Mouse (Mus musculus) hindbrain, embryonic 14.5 days (tissue): ENCODE measurements around the gene Hdac6. TPM values are rescaled to one million over a fixed set of nuclear protein-coding genes. Genes with fewer than 3 reads are reported as not detected.
A peak's percentile ranks its signal among the peaks of the same experiment; 100 is the strongest.

ENCODE experiments used
- ATAC-seq: fragments of 200-750 bp; cut with Nextera tagmentation; 2 replicates; pipeline ENCODE4 v1.8.0; 2017; ENCODE audit warnings: moderate number of reproducible peaks, mild to moderate bottlenecking, moderate TSS enrichment, moderate library complexity; ENCODE audit not compliant: low FRiP score
- DNase-seq: peaks from one replicate; pipeline ENCODE4 v3.0.0-alpha.2; 2015; ENCODE audit warnings: low spot score
- H3K27ac ChIP-seq: fragments of 300-500 bp; sonication (generic); 2 replicates; pipeline ENCODE4 v1.5.1; 2014; ENCODE audit warnings: mild to moderate bottlenecking, moderate library complexity
- H3K27me3 ChIP-seq: fragments of 300-500 bp; sonication (generic); 2 replicates; pipeline ENCODE4 v1.6.1; 2014; ENCODE audit warnings: mild to moderate bottlenecking, low read length, mixed read lengths; ENCODE audit not compliant: control insufficient read depth, insufficient read depth
- H3K36me3 ChIP-seq: fragments of 300-500 bp; sonication (generic); replicated peaks from 2 replicates; pipeline ENCODE4 v1.6.1; 2014; ENCODE audit not compliant: control insufficient read depth, insufficient read depth
- H3K4me1 ChIP-seq: fragments of 300-500 bp; sonication (generic); replicated peaks from 2 replicates; pipeline ENCODE4 v1.6.1; 2014; ENCODE audit warnings: antibody characterized with exemption, low read length, mixed read lengths; ENCODE audit not compliant: control insufficient read depth, insufficient read depth
- H3K4me2 ChIP-seq: fragments of 300-500 bp; sonication (generic); replicated peaks from 2 replicates; pipeline ENCODE4 v1.6.1; 2014; ENCODE audit warnings: mild to moderate bottlenecking, moderate library complexity
- H3K4me3 ChIP-seq: fragments of 300-500 bp; sonication (generic); replicated peaks from 2 replicates; pipeline ENCODE4 v1.5.1; 2014; ENCODE audit warnings: mild to moderate bottlenecking, low read length
- H3K9ac ChIP-seq: fragments of 300-500 bp; sonication (generic); 2 replicates; pipeline ENCODE4 v1.6.1; 2014
- H3K9me3 ChIP-seq: fragments of 300-500 bp; sonication (generic); 2 replicates; pipeline ENCODE4 v1.6.1; 2016; ENCODE audit warnings: low read length; ENCODE audit not compliant: control insufficient read depth
- WGBS: fragments of 180-500 bp; shearing (Covaris S2); extraction: QIAGEN DNeasy Blood & Tissue Kit; methylation state at CpG from one replicate; pipeline ENCODE4 v1.1.7; 2014; 5-methylcytosine and 5-hydroxymethylcytosine counted together
- polyA plus RNA-seq: library from polyadenylated mRNA; unstranded; fragments of >200 nt; fragmentation: Nextera tagmentation; extraction: Ambion mirVana; gene quantifications from 2 replicates; pipeline ENCODE4 v1.2.1, GENCODE M21; 2014

The Hdac6 gene
- polyA plus RNA-seq, 1 experiment from 2014 or later, result 59.7 TPM

- H3K4me2 ChIP-seq, result no peak overlapping the region
- ATAC-seq (no peak), DNase-seq (no peak)
- WGBS, result 79% methylated on average over 4 of the region's 4 CpGs
- H3K27ac ChIP-seq, result no peak overlapping the region
- no peaks in the 10 kb centered on the region for H3K27me3 ChIP-seq
- no peaks in the 10 kb centered on the region for H3K36me3 ChIP-seq
- no peaks in the 10 kb centered on the region for H3K9me3 ChIP-seq
- H3K9ac ChIP-seq, result no peak overlapping the region
- no peak overlapping the region for H3K4me3 ChIP-seq
- no peaks in the 10 kb centered on the region for H3K4me1 ChIP-seq
These were observed 18.5 kb upstream of the Hdac6 start for GRCm38 (mm10) chrX:7966161-7966560.

DNA sequence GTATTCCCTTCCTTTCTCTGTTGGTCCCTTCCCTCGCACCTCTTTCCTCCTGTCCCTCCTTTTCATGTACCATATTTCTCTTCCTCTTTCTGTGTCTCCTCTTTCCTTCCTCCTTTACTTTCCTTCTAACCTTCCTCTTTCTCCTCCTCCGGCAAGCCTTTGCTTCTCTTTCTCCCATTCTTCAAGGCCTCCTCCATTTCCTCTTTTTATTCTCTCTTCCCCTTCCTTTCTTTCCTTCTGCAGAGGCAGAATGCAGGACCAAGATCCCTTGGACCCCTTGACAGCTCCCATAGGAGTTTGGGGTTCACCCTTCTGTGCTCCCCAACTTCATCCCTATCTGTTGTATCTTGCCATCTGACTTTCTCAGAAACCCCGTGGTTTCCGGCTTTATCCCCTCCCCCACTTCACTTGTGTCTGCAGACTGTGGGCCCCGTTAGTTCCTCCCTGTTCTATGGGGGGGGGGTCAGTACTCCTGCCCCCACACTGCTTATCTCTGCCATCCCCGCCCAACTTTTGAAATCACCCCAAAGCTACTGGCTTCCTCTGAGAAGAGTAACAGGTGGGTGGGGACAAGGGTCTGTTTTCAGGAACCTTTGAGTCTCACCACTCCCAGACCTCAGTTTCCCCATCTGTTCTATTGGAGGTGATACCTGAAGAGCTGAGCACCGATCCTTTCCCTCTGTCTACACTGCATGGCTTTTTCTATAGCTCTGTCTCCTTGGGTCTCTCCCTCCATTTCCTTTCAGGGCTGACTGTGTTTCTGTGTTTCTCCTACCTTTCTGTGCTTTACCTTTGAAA lies 16.3 kb upstream of the Hdac6 start:
- ATAC-seq, result no peak
- H3K36me3 ChIP-seq, result no peaks in the 10 kb centered on the region
- 83% methylated on average over 7 of the region's 7 CpGs for WGBS
- no peak overlapping the region for H3K9ac ChIP-seq
- no peak overlapping the region for H3K4me2 ChIP-seq
- H3K27me3 ChIP-seq, result no peaks in the 10 kb centered on the region
- no peaks in the 10 kb centered on the region for H3K4me1 ChIP-seq
- no peaks in the 10 kb centered on the region for H3K9me3 ChIP-seq
- no peak for DNase-seq
- H3K4me3 ChIP-seq, result no peak overlapping the region
- no peak overlapping the region for H3K27ac ChIP-seq

DNA sequence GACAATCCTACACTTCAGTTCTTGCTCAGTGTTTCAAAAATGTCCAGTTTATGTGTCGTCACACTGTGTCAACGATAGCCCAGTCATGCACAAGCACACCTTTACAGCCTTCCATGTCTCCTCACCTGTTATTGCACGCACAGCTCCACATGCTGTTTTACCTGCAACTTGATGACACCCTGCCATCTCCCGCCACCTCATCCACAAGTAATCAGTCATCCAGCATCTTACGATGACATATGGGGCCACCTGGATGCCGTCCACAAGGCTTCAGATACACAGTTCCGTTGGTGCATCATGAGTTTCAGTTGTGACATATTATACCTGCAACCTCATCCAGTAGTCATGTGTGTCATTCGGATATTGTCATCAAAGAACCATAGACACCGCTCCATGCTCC lies 11.2 kb upstream of the Hdac6 start:
- H3K36me3 ChIP-seq, result no peaks in the 10 kb centered on the region
- DNase-seq (no peak), ATAC-seq (no peak)
- no peaks in the 10 kb centered on the region for H3K4me1 ChIP-seq
- no peak overlapping the region for H3K27ac ChIP-seq
- no peak overlapping the region for H3K4me2 ChIP-seq
- H3K4me3 ChIP-seq, result no peak overlapping the region
- H3K27me3 ChIP-seq, result no peaks in the 10 kb centered on the region
- WGBS, result 91% methylated on average over 9 of the region's 9 CpGs
- H3K9ac ChIP-seq, result no peak overlapping the region
- H3K9me3 ChIP-seq, result no peaks in the 10 kb centered on the region

- Histone ChIP-seq H3K36me3 (no peaks in the 10 kb centered on the region), H3K4me2 (no peak overlapping the region), H3K9me3 (no peaks in the 10 kb centered on the region), H3K27ac (no peak overlapping the region), H3K9ac (no peak overlapping the region), H3K4me1 (no peaks in the 10 kb centered on the region; the same call in 1 of the 2 replicates), H3K4me3 (no peak overlapping the region), H3K27me3 (no peaks in the 10 kb centered on the region)
- ATAC-seq, result no peak
- no peak for DNase-seq
- WGBS, result 83% methylated on average over 7 of the region's 7 CpGs
These were observed 2.4 kb upstream of the Hdac6 start for GRCm38 (mm10) chrX:7950091-7950490.

DNA sequence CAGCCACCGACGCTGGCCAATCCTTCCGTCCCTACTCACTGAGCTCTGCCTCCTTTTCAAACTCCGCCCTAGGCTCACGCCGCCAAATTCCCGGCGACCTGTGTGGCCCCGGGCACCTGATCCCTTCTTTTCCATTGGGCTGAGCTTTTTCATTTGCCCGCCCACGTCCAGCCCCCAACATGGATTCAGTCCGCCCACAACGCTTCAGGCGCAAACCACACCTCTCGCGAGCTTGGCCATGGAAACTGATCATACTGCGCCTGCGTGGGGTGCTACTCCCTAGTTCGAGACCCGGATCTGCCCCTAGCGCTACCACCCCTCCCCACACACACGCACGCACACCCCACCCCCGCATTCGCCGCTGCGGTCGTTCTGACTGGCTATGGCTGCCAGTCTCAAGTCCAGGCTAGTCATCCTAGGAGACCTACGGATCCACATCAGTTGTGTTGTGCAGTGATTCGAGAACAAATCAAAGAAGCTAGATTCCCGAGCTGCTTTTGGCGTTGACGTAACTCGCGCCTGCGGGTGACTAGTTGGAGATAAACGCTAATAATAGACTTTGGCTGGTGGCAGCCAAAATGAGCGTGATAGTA lies 307 bp upstream of the Hdac6 start:
- peak overlapping the region; percentile 79 for H3K27ac ChIP-seq
- H3K36me3 ChIP-seq, result peaks cover 6% of the 10 kb centered on the region
- DNase-seq, result peak; percentile 90
- H3K4me2 ChIP-seq, result peak overlapping the region; percentile 53
- H3K4me1 ChIP-seq, result no peaks in the 10 kb centered on the region; the same call in 1 of the 2 replicates
- ATAC-seq, result peak; percentile 99; the same call in 1 of the 2 replicates
- no peaks in the 10 kb centered on the region for H3K27me3 ChIP-seq
- peak overlapping the region; percentile 52 for H3K9ac ChIP-seq
- 18% methylated on average over 38 of the region's 38 CpGs for WGBS
- H3K9me3 ChIP-seq, result no peaks in the 10 kb centered on the region
- peak overlapping the region; percentile 45 for H3K4me3 ChIP-seq

DNA sequence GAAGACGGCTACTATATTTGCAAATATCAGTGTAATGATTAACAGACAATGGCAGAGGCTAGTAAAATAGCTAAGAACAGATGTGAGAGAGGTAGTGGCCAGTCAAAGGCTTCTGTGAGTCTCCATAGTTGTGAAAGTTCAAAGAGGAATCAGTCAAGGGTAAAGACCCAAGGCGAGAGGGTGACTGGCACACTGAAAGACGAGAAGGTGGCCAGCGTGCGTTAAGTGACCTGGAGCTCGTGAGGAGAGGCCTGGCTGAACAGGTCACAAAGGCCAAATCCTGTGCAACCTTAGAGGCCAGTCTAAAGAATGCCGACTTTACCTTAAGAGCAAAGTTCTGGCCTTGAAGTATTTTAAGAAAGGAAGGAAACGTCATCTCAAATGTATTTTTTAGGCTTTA lies 2.1 kb downstream of the Hdac6 start:
- 78% methylated on average over 8 of the region's 8 CpGs for WGBS
- H3K27me3 ChIP-seq, result no peaks in the 10 kb centered on the region
- no peak overlapping the region for H3K27ac ChIP-seq
- H3K4me3 ChIP-seq, result no peak overlapping the region
- no peak overlapping the region for H3K9ac ChIP-seq
- H3K9me3 ChIP-seq, result no peaks in the 10 kb centered on the region
- no peaks in the 10 kb centered on the region; the same call in 1 of the 2 replicates for H3K4me1 ChIP-seq
- H3K36me3 ChIP-seq, result peaks cover 6% of the 10 kb centered on the region
- DNase-seq, result no peak
- ATAC-seq, result no peak
- no peak overlapping the region for H3K4me2 ChIP-seq

DNA sequence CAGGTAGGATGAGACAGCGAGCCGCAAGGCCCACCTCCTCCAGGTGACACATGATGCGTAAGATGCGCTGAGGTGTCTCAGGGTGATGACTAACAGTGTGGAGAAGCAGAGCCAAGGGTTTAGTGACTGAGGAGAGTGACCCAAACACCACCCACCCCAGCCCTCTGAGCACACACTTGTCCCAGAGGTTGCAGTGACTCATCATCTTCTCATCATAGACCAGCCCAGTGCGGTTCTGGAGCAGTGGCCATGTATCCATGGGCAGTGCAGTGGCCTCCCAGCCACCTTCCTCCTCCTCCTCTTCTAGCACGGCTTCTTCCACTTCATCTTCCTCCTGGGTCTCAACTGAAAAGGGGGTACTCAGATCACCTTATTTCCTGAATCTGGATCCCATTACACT lies 10.0 kb downstream of the Hdac6 start:
- no peaks in the 10 kb centered on the region for H3K9me3 ChIP-seq
- no peaks in the 10 kb centered on the region for H3K4me1 ChIP-seq
- ATAC-seq (no peak), DNase-seq (no peak)
- H3K4me3 ChIP-seq, result no peak overlapping the region
- no peak overlapping the region for H3K4me2 ChIP-seq
- 93% methylated on average over 6 of the region's 6 CpGs for WGBS
- no peaks in the 10 kb centered on the region for H3K27me3 ChIP-seq
- no peak overlapping the region for H3K9ac ChIP-seq
- no peak overlapping the region for H3K27ac ChIP-seq
- peaks cover 31% of the 10 kb centered on the region for H3K36me3 ChIP-seq

GRCm38 (mm10) chrX:7936874-7937273 lies 10.8 kb downstream of the Hdac6 start:
- Histone ChIP-seq H3K27ac (no peak overlapping the region), H3K4me2 (no peak overlapping the region), H3K4me1 (no peaks in the 10 kb centered on the region), H3K9me3 (no peaks in the 10 kb centered on the region), H3K36me3 (peaks cover 34% of the 10 kb centered on the region), H3K4me3 (no peak overlapping the region), H3K9ac (no peak overlapping the region), H3K27me3 (no peaks in the 10 kb centered on the region)
- DNase-seq, result no peak
- 44% methylated on average over 11 of the region's 11 CpGs for WGBS
- ATAC-seq, result no peak

DNA sequence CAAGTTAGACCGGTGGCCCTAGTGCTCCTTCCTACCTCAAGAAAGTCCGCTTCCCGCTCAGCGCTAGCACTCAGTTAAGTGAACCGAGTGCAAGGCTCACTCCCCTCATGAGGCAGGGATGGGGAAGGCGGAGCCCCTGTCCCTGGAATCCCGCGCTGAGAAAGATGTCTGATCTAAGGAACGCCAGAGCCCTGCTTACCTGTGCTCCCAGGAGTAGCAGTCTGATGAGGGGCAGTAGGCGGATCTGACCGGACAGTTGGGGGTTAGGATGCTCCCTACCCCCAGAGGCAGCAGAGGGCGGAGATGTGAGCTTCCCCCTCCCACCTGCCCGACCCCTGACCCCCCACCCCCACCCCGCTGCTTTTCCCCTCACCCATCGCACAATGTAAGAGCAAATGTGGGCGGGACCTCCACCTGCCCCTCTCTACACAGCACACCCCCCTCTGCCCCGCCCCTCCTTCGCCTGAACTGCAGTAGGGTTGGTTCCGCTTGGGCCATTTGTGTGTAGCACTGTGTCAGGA lies 19.4 kb downstream of the Hdac6 start, which contains the start of gene Eras:
Gene Eras, minus strand, starts transcription at position 338 of the 521 bp plus-strand sequence.
- WGBS, result 12% methylated on average over 18 of the region's 19 CpGs
- ATAC-seq (no peak), DNase-seq (no peak)
- Histone ChIP-seq H3K36me3 (peaks cover 27% of the 10 kb centered on the region), H3K4me2 (no peak within 1 kb of the TSS), H3K27ac (no peak within 1 kb of the TSS), H3K27me3 (0 out of 2 replicates have a peak, but pooled peaks cover 13% of the 10 kb centered on the region), H3K4me3 (no peak within 1 kb of the TSS), H3K4me1 (0 out of 2 replicates have a peak, but pooled peaks cover 2% of the 10 kb centered on the region), H3K9ac (no peak within 1 kb of the TSS), H3K9me3 (no peaks in the 10 kb centered on the region)
